Mouse (Mus musculus): ENCODE data around the gene Terf2. TPM values are rescaled to one million over a fixed set of nuclear protein-coding genes. Genes with fewer than 3 reads are reported as not detected.
A peak's percentile ranks its signal among the peaks of the same experiment; 100 is the strongest.
"Not testable (repeated sequence)": the region's sequence is repeated elsewhere in the genome, so short reads cannot be mapped to it uniquely, and the experiment has no call there.

The Terf2 gene
- polyA plus RNA-seq, 1 experiment from 2014 or later, result 10.9 TPM

DNA sequence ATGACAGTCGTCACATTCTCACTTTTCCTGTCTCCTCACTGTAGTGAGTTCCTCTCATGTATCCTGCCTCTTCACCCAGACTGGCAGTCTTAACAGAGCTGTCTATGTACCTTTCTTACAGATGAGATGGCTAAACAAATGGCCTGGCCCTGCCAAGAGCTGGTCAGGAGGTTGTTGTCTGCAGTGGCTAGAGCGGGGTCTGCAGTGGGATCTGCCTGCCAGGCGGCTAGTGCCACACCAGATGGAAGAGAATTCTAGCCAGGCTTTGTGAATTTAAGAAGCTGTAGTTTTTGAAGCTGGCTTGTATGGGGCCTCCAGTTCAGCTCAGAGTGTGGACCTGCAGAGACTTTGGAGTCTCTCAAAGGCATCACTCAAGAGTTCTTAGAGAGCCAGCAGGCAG lies 60.7 kb downstream of the Terf2 start:
- peaks cover 4% of the 10 kb centered on the region for H3K36me3 ChIP-seq (ENCODE audit: control insufficient read depth, insufficient read depth, low read length)
- H3K4me2 ChIP-seq, result no peak overlapping the region
- peaks cover 15% of the 10 kb centered on the region for H3K4me1 ChIP-seq (ENCODE audit: control insufficient read depth, insufficient read depth, low read length)
- WGBS (ENCODE audit: insufficient replicate concordance), result 89% methylated on average over 3 of the region's 3 CpGs
- no peaks in the 10 kb centered on the region for H3K27me3 ChIP-seq (ENCODE audit: control insufficient read depth, insufficient read depth, low read length)
- H3K9ac ChIP-seq (ENCODE audit: low read depth, low read length), result no peak overlapping the region
- H3K4me3 ChIP-seq (ENCODE audit: low read depth, low read length), result no peak overlapping the region
- H3K27ac ChIP-seq (ENCODE audit: low read depth, low read length), result no peak overlapping the region
- H3K9me3 ChIP-seq (replicated peaks; ENCODE audit: control insufficient read depth, low read length), result no peaks in the 10 kb centered on the region
- no peak for ATAC-seq (replicated peaks; ENCODE audit: insufficient number of reproducible peaks, low FRiP score, low TSS enrichment)

DNA sequence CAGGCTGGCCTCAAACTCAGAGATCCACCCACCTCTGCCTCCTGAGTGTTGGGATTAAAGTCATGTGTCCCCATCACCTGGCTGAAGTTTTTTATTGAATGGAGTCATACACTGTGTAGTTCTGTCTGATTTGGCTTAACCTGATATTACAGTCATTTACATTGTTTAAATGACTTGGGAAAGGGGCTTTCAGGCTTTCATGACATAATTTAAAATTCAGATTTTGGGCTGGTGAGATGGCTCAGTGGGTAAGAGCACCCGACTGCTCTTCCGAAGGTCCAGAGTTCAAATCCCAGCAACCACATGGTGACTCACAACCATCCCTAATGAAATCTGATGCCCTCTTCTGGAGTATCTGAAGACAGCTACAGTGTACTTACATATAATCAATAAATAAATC lies 62.7 kb downstream of the Terf2 start:
- H3K9ac ChIP-seq (ENCODE audit: low read depth, low read length); H3K27me3 ChIP-seq (ENCODE audit: control insufficient read depth, insufficient read depth, low read length); H3K36me3 ChIP-seq (ENCODE audit: control insufficient read depth, insufficient read depth, low read length); H3K9me3 ChIP-seq (replicated peaks; ENCODE audit: control insufficient read depth, low read length); H3K4me3 ChIP-seq (ENCODE audit: low read depth, low read length); H3K4me2 ChIP-seq; ATAC-seq (replicated peaks; ENCODE audit: insufficient number of reproducible peaks, low FRiP score, low TSS enrichment); H3K27ac ChIP-seq (ENCODE audit: low read depth, low read length): not testable (repeated sequence)
- peaks cover 15% of the 10 kb centered on the region for H3K4me1 ChIP-seq (ENCODE audit: control insufficient read depth, insufficient read depth, low read length)
- WGBS (ENCODE audit: insufficient replicate concordance), result 92% methylated on average over 2 of the region's 2 CpGs

DNA sequence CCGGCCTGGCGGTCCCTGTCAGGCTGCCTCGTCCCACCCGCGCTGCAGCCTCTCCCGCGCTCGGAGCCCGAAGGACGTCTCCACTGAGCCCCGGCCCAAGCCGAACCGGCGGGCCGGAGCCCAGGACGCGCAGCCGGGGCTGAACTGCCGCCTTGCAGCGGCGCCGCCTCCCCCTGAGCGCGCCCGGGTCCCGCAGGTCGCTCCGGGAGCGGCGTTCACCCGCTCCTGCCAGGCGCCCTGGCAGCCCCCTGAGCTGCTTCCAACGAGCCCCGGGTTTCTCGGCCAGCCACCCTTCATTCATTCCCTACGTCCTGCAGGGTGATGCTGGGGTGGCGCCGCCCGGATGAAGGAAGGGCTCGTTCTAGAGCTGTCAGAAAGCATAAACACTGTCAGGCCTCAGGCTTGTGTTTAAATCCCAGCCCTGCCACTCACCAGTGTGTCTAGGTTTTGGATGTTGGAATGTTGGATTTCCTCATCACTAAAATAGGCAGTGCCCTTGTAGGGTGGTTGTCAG lies 64.7 kb downstream of the Terf2 start:
- Histone ChIP-seq H3K4me3 (ENCODE audit: low read depth, low read length) (peak overlapping the region; percentile 98), H3K4me2 (peak overlapping the region; percentile 85), H3K27ac (ENCODE audit: low read depth, low read length) (peak overlapping the region; percentile 80), H3K27me3 (ENCODE audit: control insufficient read depth, insufficient read depth, low read length) (no peaks in the 10 kb centered on the region), H3K9ac (ENCODE audit: low read depth, low read length) (peak overlapping the region; percentile 98), H3K9me3 (replicated peaks; ENCODE audit: control insufficient read depth, low read length) (no peaks in the 10 kb centered on the region), H3K4me1 (ENCODE audit: control insufficient read depth, insufficient read depth, low read length) (peaks cover 15% of the 10 kb centered on the region), H3K36me3 (ENCODE audit: control insufficient read depth, insufficient read depth, low read length) (peaks cover 2% of the 10 kb centered on the region; the same call in 1 of the 2 replicates)
- ATAC-seq (replicated peaks; ENCODE audit: insufficient number of reproducible peaks, low FRiP score, low TSS enrichment), result peak; percentile 58; the same call in 1 of the 2 replicates
- under 1% methylated on average over 40 of the region's 40 CpGs for WGBS (ENCODE audit: insufficient replicate concordance)

DNA sequence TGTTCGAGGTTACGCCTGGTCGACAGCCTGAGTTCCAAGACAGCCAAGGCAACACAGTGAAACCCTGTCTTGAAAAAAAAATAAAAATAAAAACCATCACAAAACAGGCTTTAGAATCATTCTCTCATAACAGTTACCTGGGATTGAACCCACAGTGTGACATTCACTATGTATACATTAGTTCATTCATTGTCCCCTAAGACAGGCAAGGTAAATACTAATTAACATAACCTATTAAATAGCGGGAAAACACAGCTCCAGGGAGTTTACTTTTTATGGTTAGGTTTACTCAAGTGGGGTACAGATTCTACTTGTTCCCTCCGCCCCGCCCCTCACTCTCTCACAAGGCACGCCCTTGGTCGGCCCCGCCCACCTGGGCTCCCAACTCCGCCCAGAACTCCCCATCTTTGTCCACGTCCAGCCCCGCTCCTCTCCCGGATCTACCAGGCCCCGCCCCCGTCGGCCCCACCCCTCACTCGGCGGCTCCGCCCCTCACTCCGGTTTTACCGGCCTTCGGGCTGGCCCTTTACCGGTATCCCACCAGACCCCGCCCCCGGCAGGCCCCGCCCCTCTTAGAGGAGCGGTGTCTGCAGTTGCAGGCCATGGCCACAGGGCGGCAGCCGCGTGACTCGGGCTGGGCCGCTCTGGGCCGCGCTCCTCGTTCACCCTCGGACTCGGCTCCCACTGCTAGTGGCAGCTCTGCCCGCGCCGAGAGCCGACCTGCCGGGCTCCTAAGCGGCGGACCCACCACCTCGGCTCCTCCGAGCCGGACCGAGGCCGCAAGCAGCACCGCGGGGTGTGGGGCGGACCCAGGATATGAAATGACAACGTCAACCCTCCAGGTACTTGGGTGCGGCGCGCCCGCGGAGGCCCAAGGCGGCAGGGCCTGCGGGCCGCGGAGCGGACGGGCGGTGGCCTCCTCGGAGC lies 65.4 kb downstream of the Terf2 start, which contains the start of gene Vps4a:
TSS of gene Vps4a (plus strand) at position 573 of the 927 bp plus-strand sequence.
- WGBS (ENCODE audit: insufficient replicate concordance), result 5% methylated on average over 60 of the region's 66 CpGs
- Histone ChIP-seq H3K9ac (ENCODE audit: low read depth, low read length) (peak within 1 kb of the TSS; percentile 98), H3K27me3 (ENCODE audit: control insufficient read depth, insufficient read depth, low read length) (no peaks in the 10 kb centered on the region), H3K4me1 (ENCODE audit: control insufficient read depth, insufficient read depth, low read length) (peaks cover 15% of the 10 kb centered on the region), H3K9me3 (replicated peaks; ENCODE audit: control insufficient read depth, low read length) (no peaks in the 10 kb centered on the region), H3K36me3 (ENCODE audit: control insufficient read depth, insufficient read depth, low read length) (no peaks in the 10 kb centered on the region), H3K27ac (ENCODE audit: low read depth, low read length) (peak within 1 kb of the TSS; percentile 80), H3K4me3 (ENCODE audit: low read depth, low read length) (peak within 1 kb of the TSS; percentile 98), H3K4me2 (peak within 1 kb of the TSS; percentile 85)
- peak; percentile 90 for ATAC-seq (replicated peaks; ENCODE audit: insufficient number of reproducible peaks, low FRiP score, low TSS enrichment)

DNA sequence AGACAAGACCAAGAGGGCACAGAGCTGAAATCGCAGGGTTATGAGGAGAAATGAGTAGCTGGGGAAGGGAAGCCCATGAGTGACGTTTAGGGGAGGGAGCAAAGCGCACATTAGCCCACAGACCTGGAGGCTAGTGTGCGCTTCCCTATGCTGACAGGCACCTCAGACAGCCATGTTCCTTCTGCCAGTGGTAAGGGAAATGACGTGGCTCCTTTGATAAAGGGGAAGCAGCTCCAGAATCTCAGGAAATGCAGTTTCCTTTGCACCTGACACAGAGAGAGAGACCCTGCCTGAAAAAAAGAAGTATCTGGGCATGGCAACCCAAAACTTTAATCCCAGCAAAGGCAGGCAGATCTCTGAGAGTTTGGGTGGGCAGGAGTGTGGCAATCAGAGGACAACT lies 66.3 kb downstream of the Terf2 start:
- Histone ChIP-seq H3K4me1 (ENCODE audit: control insufficient read depth, insufficient read depth, low read length) (peaks cover 15% of the 10 kb centered on the region), H3K9ac (ENCODE audit: low read depth, low read length) (no peak overlapping the region), H3K36me3 (ENCODE audit: control insufficient read depth, insufficient read depth, low read length) (no peaks in the 10 kb centered on the region), H3K27me3 (ENCODE audit: control insufficient read depth, insufficient read depth, low read length) (no peaks in the 10 kb centered on the region), H3K9me3 (replicated peaks; ENCODE audit: control insufficient read depth, low read length) (no peaks in the 10 kb centered on the region), H3K27ac (ENCODE audit: low read depth, low read length) (no peak overlapping the region), H3K4me3 (ENCODE audit: low read depth, low read length) (no peak overlapping the region), H3K4me2 (no peak overlapping the region)
- no peak for ATAC-seq (replicated peaks; ENCODE audit: insufficient number of reproducible peaks, low FRiP score, low TSS enrichment)
- WGBS (ENCODE audit: insufficient replicate concordance), result 62% methylated on average over 5 of the region's 5 CpGs

DNA sequence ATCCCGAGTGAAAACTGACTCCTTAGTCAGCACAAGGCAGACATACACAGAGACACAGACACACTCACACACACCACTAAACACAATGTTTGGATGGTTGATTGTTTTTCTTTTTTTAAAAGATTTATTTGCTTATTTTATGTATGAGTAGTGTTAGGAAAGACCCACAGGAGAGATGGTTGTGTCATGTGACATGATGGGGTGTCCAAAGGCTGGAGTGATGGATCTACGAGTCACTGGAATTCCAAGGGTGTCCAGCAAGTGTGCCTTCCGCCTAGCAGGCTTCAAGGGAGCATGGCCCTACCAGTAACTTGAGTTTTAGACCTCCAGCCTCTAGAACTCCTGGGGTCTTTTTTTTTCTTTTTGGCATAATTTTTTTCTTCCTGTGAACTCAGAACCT lies 67.0 kb downstream of the Terf2 start:
- no peak overlapping the region for H3K4me3 ChIP-seq (ENCODE audit: low read depth, low read length)
- H3K27me3 ChIP-seq (ENCODE audit: control insufficient read depth, insufficient read depth, low read length), result no peaks in the 10 kb centered on the region
- ATAC-seq (replicated peaks; ENCODE audit: insufficient number of reproducible peaks, low FRiP score, low TSS enrichment), result no peak
- no peak overlapping the region for H3K9ac ChIP-seq (ENCODE audit: low read depth, low read length)
- H3K27ac ChIP-seq (ENCODE audit: low read depth, low read length), result no peak overlapping the region
- peaks cover 15% of the 10 kb centered on the region for H3K4me1 ChIP-seq (ENCODE audit: control insufficient read depth, insufficient read depth, low read length)
- WGBS (ENCODE audit: insufficient replicate concordance), result 81% methylated on average over 3 of the region's 3 CpGs
- no peaks in the 10 kb centered on the region for H3K9me3 ChIP-seq (replicated peaks; ENCODE audit: control insufficient read depth, low read length)
- H3K36me3 ChIP-seq (ENCODE audit: control insufficient read depth, insufficient read depth, low read length), result no peaks in the 10 kb centered on the region
- no peak overlapping the region for H3K4me2 ChIP-seq

DNA sequence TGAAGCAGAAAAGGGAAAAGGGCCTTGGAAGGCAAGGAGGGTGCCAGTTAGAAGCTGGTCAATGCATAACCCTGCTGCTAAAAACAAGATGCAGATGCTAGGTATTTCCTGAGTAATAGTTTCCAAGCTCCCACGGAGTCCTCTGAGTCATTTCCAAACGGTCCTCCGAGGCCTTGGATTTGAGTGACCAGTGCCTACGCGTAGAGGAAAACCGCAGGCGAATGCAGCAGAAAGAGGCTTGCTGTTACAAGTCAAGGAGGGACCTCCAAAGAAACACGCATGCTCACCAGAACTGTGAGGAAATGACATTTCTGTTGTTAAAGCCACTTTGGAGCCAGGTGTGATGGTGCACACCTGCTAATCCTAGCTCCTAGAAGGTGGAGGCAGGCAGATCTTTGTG lies 72.9 kb downstream of the Terf2 start:
- Histone ChIP-seq H3K4me2 (no peak overlapping the region), H3K27me3 (ENCODE audit: control insufficient read depth, insufficient read depth, low read length) (no peaks in the 10 kb centered on the region), H3K4me3 (ENCODE audit: low read depth, low read length) (no peak overlapping the region), H3K9ac (ENCODE audit: low read depth, low read length) (no peak overlapping the region), H3K9me3 (replicated peaks; ENCODE audit: control insufficient read depth, low read length) (no peaks in the 10 kb centered on the region), H3K4me1 (ENCODE audit: control insufficient read depth, insufficient read depth, low read length) (no peaks in the 10 kb centered on the region), H3K36me3 (ENCODE audit: control insufficient read depth, insufficient read depth, low read length) (no peaks in the 10 kb centered on the region), H3K27ac (ENCODE audit: low read depth, low read length) (no peak overlapping the region)
- no peak for ATAC-seq (replicated peaks; ENCODE audit: insufficient number of reproducible peaks, low FRiP score, low TSS enrichment)
- WGBS (ENCODE audit: insufficient replicate concordance), result 86% methylated on average over 8 of the region's 8 CpGs
